Mouse (Mus musculus) adrenal gland, postnatal 25 days (tissue): ENCODE measurements at regions not wholly inside any gene's neighbourhood (a gene's known extent, or its start where the extent isn't known, plus 50 kb on each side); places are given as distances from the start of the nearest gene placed in this dataset.

Experiments used
- DNase-seq: peaks from one replicate; pipeline ENCODE4 v3.0.0; 2021; ENCODE audit warnings: mixed read lengths

- no peak for DNase-seq
Measured at GRCm38 (mm10) chr17:9845451-9846075, 176.0 kb upstream of the Pabpc6 start.

- DNase-seq: no peak
Measured at GRCm38 (mm10) chr17:9841103-9841502, 171.6 kb upstream of the Pabpc6 start.

- DNase-seq: no peak
Measured at GRCm38 (mm10) chr17:9839256-9839655, 169.7 kb upstream of the Pabpc6 start.

- DNase-seq: no peak
Measured at GRCm38 (mm10) chr17:9836995-9837842, 167.7 kb upstream of the Pabpc6 start.

GRCm38 (mm10) chr17:9829895-9830294, 160.4 kb upstream of the Pabpc6 start:
- DNase-seq: no peak

GRCm38 (mm10) chr17:9821358-9821757, 151.8 kb upstream of the Pabpc6 start:
- DNase-seq: no peak

GRCm38 (mm10) chr17:9817056-9817455, 147.5 kb upstream of the Pabpc6 start:
- DNase-seq: no peak

GRCm38 (mm10) chr17:9797069-9797468, 127.6 kb upstream of the Pabpc6 start:
- no peak for DNase-seq

- no peak for DNase-seq
Measured at GRCm38 (mm10) chr17:9796225-9796988, 126.9 kb upstream of the Pabpc6 start.

GRCm38 (mm10) chr17:9778866-9779265, 109.3 kb upstream of the Pabpc6 start:
- DNase-seq: no peak

GRCm38 (mm10) chr17:9777165-9777564, 107.6 kb upstream of the Pabpc6 start:
- DNase-seq: no peak

- no peak for DNase-seq
Measured at GRCm38 (mm10) chr17:9776286-9777016, 106.9 kb upstream of the Pabpc6 start.

GRCm38 (mm10) chr17:9775668-9776151, 106.2 kb upstream of the Pabpc6 start:
- no peak for DNase-seq

GRCm38 (mm10) chr17:9774740-9775629, 105.5 kb upstream of the Pabpc6 start:
- DNase-seq: no peak

GRCm38 (mm10) chr17:9773744-9774143, 104.2 kb upstream of the Pabpc6 start:
- no peak for DNase-seq

- DNase-seq: no peak
Measured at GRCm38 (mm10) chr17:9768275-9768674, 98.8 kb upstream of the Pabpc6 start.

GRCm38 (mm10) chr17:9765680-9766250, 96.2 kb upstream of the Pabpc6 start:
- DNase-seq: no peak

- DNase-seq: peak; percentile 13
Measured at GRCm38 (mm10) chr17:9764701-9765359, 95.3 kb upstream of the Pabpc6 start.

- DNase-seq: no peak
Measured at GRCm38 (mm10) chr17:9764041-9764606, 94.6 kb upstream of the Pabpc6 start.

GRCm38 (mm10) chr17:9763110-9763509, 93.6 kb upstream of the Pabpc6 start:
- no peak for DNase-seq
